Mouse (Mus musculus) right cerebral cortex, postnatal 4 days (tissue): Measurements from ENCODE around the gene Cbfa2t2.

Source experiments
- DNase-seq: peaks from one replicate; pipeline ENCODE4 v3.0.0-alpha.2; 2022

Cbfa2t2 gene

GRCm38 (mm10) chr2:154571266-154571665 lies 135.0 kb downstream of the Cbfa2t2 start:
- DNase-seq: no peak

GRCm38 (mm10) chr2:154571976-154572375 lies 135.7 kb downstream of the Cbfa2t2 start:
- no peak for DNase-seq

GRCm38 (mm10) chr2:154572996-154573395 lies 136.7 kb downstream of the Cbfa2t2 start:
- no peak for DNase-seq

- DNase-seq: no peak
Observed at GRCm38 (mm10) chr2:154574271-154574670, 138.0 kb downstream of the Cbfa2t2 start.

- DNase-seq: no peak
Observed at GRCm38 (mm10) chr2:154576876-154577743, 140.8 kb downstream of the Cbfa2t2 start.

GRCm38 (mm10) chr2:154577744-154578067 lies 141.4 kb downstream of the Cbfa2t2 start:
- DNase-seq: no peak

- DNase-seq: no peak
Observed at GRCm38 (mm10) chr2:154580586-154580985, 144.3 kb downstream of the Cbfa2t2 start.

- no peak for DNase-seq
Observed at GRCm38 (mm10) chr2:154581421-154581820, 145.1 kb downstream of the Cbfa2t2 start.

GRCm38 (mm10) chr2:154583906-154584872 lies 147.9 kb downstream of the Cbfa2t2 start:
- peak; percentile 72 for DNase-seq

- no peak for DNase-seq
Observed at GRCm38 (mm10) chr2:154584931-154585601, 148.8 kb downstream of the Cbfa2t2 start.

GRCm38 (mm10) chr2:154586405-154586804 lies 150.1 kb downstream of the Cbfa2t2 start:
- peak; percentile 80 for DNase-seq
